Mouse (Mus musculus) embryonic facial prominence, embryonic 14.5 days (tissue): ENCODE data around the gene Kcnj15. TPM values are rescaled to one million over a fixed set of nuclear protein-coding genes. Genes with fewer than 3 reads are reported as not detected.

Experiments
- ATAC-seq: fragments of 200-750 bp; cut with Nextera tagmentation; 2 replicates; pipeline ENCODE4 v1.8.0; 2017; ENCODE audit warnings: low read depth, moderate number of reproducible peaks, moderate TSS enrichment
- DNase-seq: peaks from one replicate; pipeline ENCODE4 v3.0.0-alpha.2; 2015; ENCODE audit warnings: low spot score
- H3K27ac ChIP-seq: fragments of 300-500 bp; sonication (generic); replicated peaks from 2 replicates; pipeline ENCODE4 v1.5.1; 2014; ENCODE audit warnings: low read depth, mild to moderate bottlenecking, low read length, moderate library complexity
- H3K27me3 ChIP-seq: fragments of 300-500 bp; sonication (generic); replicated peaks from 2 replicates; pipeline ENCODE4 v1.6.1; 2014; ENCODE audit warnings: low read length; ENCODE audit not compliant: control insufficient read depth, insufficient read depth
- H3K36me3 ChIP-seq: fragments of 300-500 bp; sonication (generic); 2 replicates; pipeline ENCODE4 v1.6.1; 2014; ENCODE audit warnings: low read length, mixed read lengths; ENCODE audit not compliant: control insufficient read depth, insufficient read depth
- H3K4me1 ChIP-seq: fragments of 300-500 bp; sonication (generic); 2 replicates; pipeline ENCODE4 v1.6.1; 2014; ENCODE audit warnings: antibody characterized with exemption, low read length; ENCODE audit not compliant: control insufficient read depth, insufficient read depth
- H3K4me2 ChIP-seq: fragments of 300-500 bp; sonication (generic); 2 replicates; pipeline ENCODE4 v1.6.1; 2014; ENCODE audit warnings: low read depth, mild to moderate bottlenecking, low read length, moderate library complexity, mixed read lengths
- H3K4me3 ChIP-seq: fragments of 300-500 bp; sonication (generic); 2 replicates; pipeline ENCODE4 v1.5.1; 2014; ENCODE audit warnings: low read depth, mild to moderate bottlenecking, low read length
- H3K9ac ChIP-seq: fragments of 300-500 bp; sonication (generic); 2 replicates; pipeline ENCODE4 v1.6.1; 2014; ENCODE audit warnings: low read depth, mild to moderate bottlenecking, low read length, moderate library complexity, mixed read lengths
- H3K9me3 ChIP-seq: fragments of 300-500 bp; sonication (generic); 2 replicates; pipeline ENCODE4 v1.6.1; 2016; ENCODE audit warnings: low read length; ENCODE audit not compliant: control insufficient read depth
- WGBS: fragments of 180-500 bp; shearing (Covaris S2); extraction: QIAGEN DNeasy Blood & Tissue Kit; methylation state at CpG from one replicate; pipeline ENCODE4 v1.1.7; 2014; 5-methylcytosine and 5-hydroxymethylcytosine counted together
- polyA plus RNA-seq: library from polyadenylated mRNA; unstranded; fragments of >200 nt; fragmentation: Nextera tagmentation; extraction: Ambion mirVana; gene quantifications from 2 replicates; pipeline ENCODE4 v1.2.1, GENCODE M21; 2014

Kcnj15 gene
- polyA plus RNA-seq, 1 experiment from 2014 or later, result 2.4 TPM

DNA sequence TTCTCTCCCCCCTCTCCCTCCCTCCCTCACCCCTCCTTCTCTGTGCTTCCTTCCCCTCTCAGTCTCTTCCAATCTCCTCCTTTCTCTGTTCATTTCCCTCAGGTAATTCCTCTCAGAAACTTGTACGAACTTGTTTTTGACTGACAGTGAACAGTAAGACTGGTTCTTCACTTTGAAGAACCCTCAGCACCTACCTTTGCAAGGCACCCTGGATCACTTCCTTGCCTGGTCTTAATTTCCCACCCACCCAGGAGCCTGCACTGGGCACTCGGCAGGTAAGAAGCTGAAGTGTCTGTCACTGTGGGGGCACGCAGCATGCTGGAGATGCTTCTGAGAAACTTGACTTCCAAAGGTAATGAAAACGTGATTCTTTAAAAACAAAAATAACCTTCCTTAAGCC lies 742 bp downstream of the Kcnj15 start:
- peaks cover 14% of the 10 kb centered on the region for H3K4me1 ChIP-seq
- DNase-seq, result no peak
- H3K27ac ChIP-seq, result 0 out of 2 replicates have a peak overlapping the region, but pooled peaks have one; percentile 9
- H3K9ac ChIP-seq, result no peak overlapping the region
- no peak overlapping the region for H3K4me3 ChIP-seq
- no peaks in the 10 kb centered on the region for H3K27me3 ChIP-seq
- ATAC-seq, result 0 out of 2 replicates have a peak, but pooled peaks have one; percentile 47
- H3K9me3 ChIP-seq, result no peaks in the 10 kb centered on the region
- WGBS, result 32% methylated on average over 4 of the region's 4 CpGs
- 0 out of 2 replicates have a peak overlapping the region, but pooled peaks have one; percentile 21 for H3K4me2 ChIP-seq
- no peaks in the 10 kb centered on the region for H3K36me3 ChIP-seq

DNA sequence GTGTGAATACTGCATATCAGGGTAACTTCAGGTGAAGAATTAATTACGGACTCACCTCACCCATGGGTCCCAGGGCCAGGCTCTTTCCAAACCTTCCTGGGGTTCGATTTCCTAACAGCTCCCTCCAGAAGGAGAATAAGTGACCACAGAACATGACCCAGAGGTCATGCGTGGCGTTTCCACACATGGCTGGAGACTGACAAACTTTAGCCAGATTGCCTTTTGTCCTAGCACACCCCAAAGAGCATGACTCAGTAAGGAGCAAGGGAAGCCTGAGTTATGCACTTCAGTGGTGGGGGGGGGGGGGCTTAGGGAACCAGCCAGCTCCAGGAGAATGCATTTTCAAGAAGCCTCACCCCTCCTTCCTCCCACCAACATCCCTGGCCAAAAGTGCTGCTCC lies 2.1 kb downstream of the Kcnj15 start:
- Histone ChIP-seq H3K4me3 (no peak overlapping the region), H3K4me2 (no peak overlapping the region), H3K36me3 (no peaks in the 10 kb centered on the region), H3K27ac (no peak overlapping the region), H3K4me1 (peaks cover 14% of the 10 kb centered on the region), H3K27me3 (no peaks in the 10 kb centered on the region), H3K9ac (no peak overlapping the region), H3K9me3 (no peaks in the 10 kb centered on the region)
- WGBS, result 49% methylated on average over 4 of the region's 4 CpGs
- no peak for ATAC-seq
- no peak for DNase-seq

DNA sequence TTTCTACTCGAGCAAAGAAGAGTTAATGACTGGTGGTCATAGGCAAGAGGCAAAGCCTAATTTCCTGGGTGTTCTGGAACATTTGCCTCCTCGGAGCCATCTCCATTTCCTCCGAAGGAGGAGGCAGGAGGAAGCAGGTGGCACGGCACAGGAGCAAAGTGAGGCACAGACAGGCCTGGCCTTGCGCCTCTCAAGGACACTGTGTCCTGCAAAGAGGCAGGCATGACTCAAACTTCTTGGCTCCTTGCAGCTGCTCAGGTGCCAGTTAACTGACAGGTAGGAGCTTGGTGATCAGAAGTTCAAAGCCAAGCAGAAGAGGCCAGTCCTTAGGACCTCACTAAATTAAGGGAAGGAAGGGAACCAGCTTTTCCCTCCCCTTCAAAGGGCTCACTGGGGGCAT lies 3.3 kb downstream of the Kcnj15 start:
- Histone ChIP-seq H3K27ac (no peak overlapping the region), H3K4me1 (peaks cover 14% of the 10 kb centered on the region)
- WGBS, result 67% methylated on average over 5 of the region's 5 CpGs

GRCm38 (mm10) chr16:95261807-95262206 lies 4.4 kb downstream of the Kcnj15 start:
- Histone ChIP-seq H3K27me3 (no peaks in the 10 kb centered on the region), H3K4me3 (no peak overlapping the region), H3K9ac (no peak overlapping the region), H3K4me1 (peaks cover 14% of the 10 kb centered on the region), H3K27ac (no peak overlapping the region), H3K36me3 (no peaks in the 10 kb centered on the region), H3K9me3 (no peaks in the 10 kb centered on the region), H3K4me2 (no peak overlapping the region)
- ATAC-seq (no peak), DNase-seq (no peak)
- 39% methylated on average over 4 of the region's 4 CpGs for WGBS

More for the DNA sequence above, 3.3 kb downstream of the Kcnj15 start:
- no peak overlapping the region for H3K4me2 ChIP-seq
- DNase-seq (no peak), ATAC-seq (no peak)
- no peaks in the 10 kb centered on the region for H3K36me3 ChIP-seq
- H3K27me3 ChIP-seq, result no peaks in the 10 kb centered on the region
- no peak overlapping the region for H3K9ac ChIP-seq
- H3K9me3 ChIP-seq, result no peaks in the 10 kb centered on the region
- H3K4me3 ChIP-seq, result no peak overlapping the region

DNA sequence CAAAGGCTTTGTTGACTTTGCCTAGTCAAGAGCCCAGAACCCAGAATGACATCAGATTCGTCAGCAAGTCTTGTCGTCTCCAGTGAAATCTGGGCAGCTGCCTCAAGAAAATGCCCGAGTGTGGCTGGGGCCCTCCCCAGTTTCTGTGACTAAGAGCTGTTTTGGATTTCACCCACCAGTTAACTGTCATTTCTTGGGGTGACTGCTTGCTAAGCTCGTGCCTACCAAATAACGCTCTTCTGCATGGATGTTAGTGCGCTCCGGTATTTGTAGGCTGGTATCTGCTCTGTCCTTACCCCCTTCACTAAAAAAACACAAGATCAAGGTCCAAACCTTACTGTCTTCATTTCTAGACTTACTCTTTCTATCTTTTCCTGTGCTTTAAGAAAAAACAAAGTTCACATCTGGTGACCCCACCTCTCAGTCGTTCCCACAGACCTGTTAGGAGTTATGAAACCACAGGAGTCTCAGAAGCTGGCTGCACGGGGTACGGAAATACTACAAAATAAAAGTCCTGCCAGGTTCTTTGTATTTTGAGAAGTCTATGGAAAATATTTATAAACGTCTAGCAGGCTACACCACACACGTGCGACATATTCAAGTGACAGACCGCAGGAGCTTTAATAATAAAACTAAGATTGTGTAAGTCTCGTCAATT lies 5.5 kb downstream of the Kcnj15 start:
- Histone ChIP-seq H3K36me3 (no peaks in the 10 kb centered on the region), H3K4me1 (peaks cover 11% of the 10 kb centered on the region; the same call in 1 of the 2 replicates), H3K4me3 (no peak overlapping the region), H3K9ac (no peak overlapping the region), H3K27me3 (no peaks in the 10 kb centered on the region), H3K27ac (no peak overlapping the region), H3K4me2 (no peak overlapping the region), H3K9me3 (no peaks in the 10 kb centered on the region)
- WGBS, result 45% methylated on average over 15 of the region's 15 CpGs
- ATAC-seq (no peak), DNase-seq (peak; percentile 32)

DNA sequence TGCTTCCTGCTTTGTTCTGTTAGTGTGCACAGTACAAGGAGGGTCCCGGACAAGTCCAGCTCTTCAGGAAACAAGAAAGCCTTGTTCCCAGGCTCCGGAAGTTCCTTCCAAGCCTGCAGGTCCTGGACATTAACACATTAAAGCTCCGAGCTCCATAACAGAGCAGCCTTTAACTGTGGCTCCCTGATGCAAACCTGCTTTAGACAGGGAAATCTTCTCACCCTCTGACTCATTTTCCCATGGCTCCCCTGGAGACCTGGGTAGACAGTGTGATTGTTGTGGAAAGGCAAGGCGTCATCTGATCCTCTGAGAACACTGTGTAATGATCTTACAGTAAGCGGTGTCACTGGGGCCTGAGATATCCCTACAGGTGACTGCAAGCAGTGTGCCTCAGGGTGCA lies 7.0 kb downstream of the Kcnj15 start:
- peak; percentile 70; the same call in 1 of the 2 replicates for ATAC-seq
- 45% methylated on average over 5 of the region's 5 CpGs for WGBS
- Histone ChIP-seq H3K4me1 (peaks cover 9% of the 10 kb centered on the region; the same call in 1 of the 2 replicates), H3K9ac (no peak overlapping the region), H3K27me3 (no peaks in the 10 kb centered on the region), H3K9me3 (no peaks in the 10 kb centered on the region), H3K27ac (no peak overlapping the region), H3K36me3 (no peaks in the 10 kb centered on the region), H3K4me3 (no peak overlapping the region), H3K4me2 (no peak overlapping the region)
- DNase-seq, result no peak

GRCm38 (mm10) chr16:95267481-95268183 lies 10.3 kb downstream of the Kcnj15 start:
- Histone ChIP-seq H3K4me3 (no peak overlapping the region), H3K36me3 (no peaks in the 10 kb centered on the region), H3K9ac (no peak overlapping the region), H3K4me2 (no peak overlapping the region), H3K4me1 (no peaks in the 10 kb centered on the region; the same call in 1 of the 2 replicates), H3K27me3 (no peaks in the 10 kb centered on the region), H3K9me3 (no peaks in the 10 kb centered on the region; the same call in 1 of the 2 replicates), H3K27ac (no peak overlapping the region)
- WGBS, result 24% methylated on average over 11 of the region's 11 CpGs
- ATAC-seq (no peak), DNase-seq (no peak)

- ATAC-seq (no peak), DNase-seq (no peak)
- no peaks in the 10 kb centered on the region for H3K36me3 ChIP-seq
- no peak overlapping the region for H3K27ac ChIP-seq
- H3K9ac ChIP-seq, result no peak overlapping the region
- H3K4me2 ChIP-seq, result no peak overlapping the region
- H3K9me3 ChIP-seq, result no peaks in the 10 kb centered on the region; the same call in 1 of the 2 replicates
- no peak overlapping the region for H3K4me3 ChIP-seq
- H3K4me1 ChIP-seq, result no peaks in the 10 kb centered on the region
- no peaks in the 10 kb centered on the region for H3K27me3 ChIP-seq
- WGBS, result 42% methylated on average over 6 of the region's 6 CpGs
These were observed 12.3 kb downstream of the Kcnj15 start for GRCm38 (mm10) chr16:95269610-95270009.
